Mouse (Mus musculus) forelimb bud, embryonic 11.5 days (tissue): ENCODE measurements at regions not wholly inside any gene's neighbourhood (a gene's known extent, or its start where the extent isn't known, plus 50 kb on each side); places are given as distances from the start of the nearest gene placed in this dataset.
"Not testable (repeated sequence)": the region's sequence is repeated elsewhere in the genome, so short reads cannot be mapped to it uniquely, and the experiment has no call there.

Experiments used
- DNase-seq: peaks from one replicate; pipeline ENCODE4 v3.0.0-alpha.2; 2012; ENCODE audit warnings: low read depth, low spot score

DNA sequence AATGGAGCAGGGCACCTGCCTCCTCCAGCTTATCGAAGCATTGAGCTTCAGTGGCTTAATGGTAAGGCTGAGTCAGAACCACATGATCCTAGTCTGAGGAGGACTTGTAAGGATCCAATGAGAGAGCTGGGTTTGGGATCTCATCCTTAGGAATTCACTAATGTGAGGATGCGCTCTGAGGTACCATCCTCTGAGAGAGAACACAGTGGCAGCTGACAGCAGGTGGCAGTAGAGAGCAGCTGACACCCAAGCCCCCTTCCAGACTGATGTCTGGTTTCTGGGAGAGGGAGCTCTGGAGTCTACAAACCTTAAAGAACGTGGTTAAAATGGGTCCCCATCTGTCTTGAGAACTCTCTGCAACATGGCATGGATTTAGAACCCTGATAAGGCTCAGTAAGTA, 137.8 kb downstream of the B3glct start:
- peak; percentile 26 for DNase-seq

DNA sequence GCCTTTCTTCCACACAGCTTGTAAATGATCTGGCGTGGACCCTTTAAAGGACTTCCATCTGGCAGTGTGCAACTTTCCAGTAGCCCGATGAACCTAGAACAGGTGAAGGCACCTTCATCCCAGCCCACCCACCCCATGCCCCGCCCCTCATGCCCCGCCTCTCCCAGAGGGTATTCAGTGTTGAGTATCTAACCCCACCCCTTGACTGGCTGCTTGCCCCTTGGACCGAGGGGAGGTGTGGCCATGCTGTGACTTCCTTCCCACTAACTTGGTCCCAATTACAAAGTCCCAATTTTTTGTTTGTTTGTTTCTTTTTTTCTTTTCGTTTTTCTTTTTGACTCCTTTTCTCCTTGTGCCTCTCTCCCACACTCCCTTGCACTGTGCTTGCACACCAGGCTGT, 140.8 kb downstream of the B3glct start:
- DNase-seq: no peak

DNA sequence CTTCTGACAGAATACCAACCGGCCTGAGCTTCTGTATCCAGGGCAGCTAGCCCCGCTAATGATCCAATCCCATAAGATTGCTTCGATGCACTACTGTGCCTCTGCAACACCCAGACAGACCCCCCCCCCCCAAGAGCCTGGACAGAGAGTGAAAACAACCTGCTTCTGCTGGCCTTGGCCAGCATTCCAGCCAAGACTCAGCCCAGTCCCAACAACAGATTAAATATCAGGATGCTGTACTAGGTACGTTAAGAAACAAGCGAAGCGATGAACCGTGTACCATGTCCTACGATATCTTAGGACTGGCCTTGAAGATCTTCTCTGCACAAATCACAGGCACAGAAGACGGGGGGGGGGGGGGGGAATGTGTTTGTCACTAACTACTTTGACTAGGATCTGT, 145.8 kb downstream of the B3glct start:
- DNase-seq: no peak

DNA sequence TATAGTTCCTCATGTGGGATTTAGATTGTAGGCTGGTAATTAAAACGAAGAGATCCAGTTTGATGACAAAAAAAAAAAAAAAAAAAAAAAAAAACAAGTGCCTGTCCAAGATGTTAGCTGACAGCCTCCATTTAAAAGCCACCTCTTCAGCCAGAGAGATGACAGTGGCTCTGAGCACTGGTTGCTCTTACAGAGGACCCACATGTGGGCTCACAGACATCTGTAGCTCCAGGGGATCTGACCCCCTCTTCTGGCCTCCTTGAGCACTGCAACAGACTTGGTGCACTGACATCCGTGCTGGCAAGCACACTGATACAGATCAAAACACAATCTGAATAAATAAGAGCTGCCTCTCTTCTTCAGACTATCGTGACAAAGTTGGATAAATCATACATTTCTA, 149.6 kb downstream of the B3glct start:
- no peak for DNase-seq

DNA sequence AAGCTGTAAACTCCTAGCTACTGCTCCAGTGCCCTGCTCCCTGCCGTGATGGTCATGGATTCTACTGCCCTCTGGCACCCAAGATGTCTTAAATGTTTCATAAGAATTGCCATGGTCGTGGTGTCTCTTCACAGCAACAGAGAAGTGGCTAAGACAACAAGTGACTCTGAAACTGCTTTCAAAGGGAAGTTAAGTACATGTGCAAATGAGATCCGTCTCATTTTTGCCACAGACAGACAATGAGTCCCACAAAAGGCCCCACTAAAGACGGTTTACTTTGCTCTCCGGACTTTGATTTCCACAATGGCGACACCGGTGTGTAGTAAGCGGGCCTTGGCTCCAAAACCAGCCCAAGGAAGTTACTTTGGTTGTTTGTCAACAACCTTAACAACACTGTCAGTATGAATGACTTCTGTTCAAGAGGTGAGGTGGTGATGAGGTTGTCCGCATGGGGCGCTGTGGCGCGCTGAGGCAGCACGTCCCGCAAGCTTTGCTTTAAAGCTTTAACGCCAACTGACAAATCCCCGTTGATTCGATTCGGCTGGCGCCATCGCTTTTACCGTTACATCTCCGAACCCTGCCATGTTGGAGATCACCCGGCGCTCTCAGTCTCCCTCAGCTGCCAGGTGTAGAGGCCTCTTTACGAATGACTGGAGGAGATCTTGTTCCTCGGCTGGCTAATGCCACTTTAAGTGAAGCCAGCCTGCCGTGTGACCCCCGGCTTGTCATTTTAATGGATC, 153.3 kb downstream of the B3glct start:
- peak; percentile 82 for DNase-seq

DNA sequence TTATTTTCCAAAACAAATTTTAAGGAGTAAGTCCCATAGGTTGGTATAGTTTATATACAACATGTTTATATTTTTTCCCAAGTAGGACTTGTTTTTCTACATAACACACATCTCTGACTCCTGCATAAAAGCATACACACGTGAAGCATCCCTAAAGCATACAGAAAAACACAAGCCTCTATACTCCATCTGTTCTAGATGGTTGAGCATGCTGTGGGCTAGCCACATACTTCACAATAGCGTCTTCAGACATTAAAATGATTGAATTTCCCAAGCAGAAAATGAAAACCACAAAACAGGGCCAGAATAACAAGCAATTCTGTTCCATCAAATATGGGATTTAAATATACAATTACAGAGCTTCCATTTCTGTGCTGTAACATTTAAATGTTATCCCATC, 159.3 kb downstream of the B3glct start:
- DNase-seq: no peak

DNA sequence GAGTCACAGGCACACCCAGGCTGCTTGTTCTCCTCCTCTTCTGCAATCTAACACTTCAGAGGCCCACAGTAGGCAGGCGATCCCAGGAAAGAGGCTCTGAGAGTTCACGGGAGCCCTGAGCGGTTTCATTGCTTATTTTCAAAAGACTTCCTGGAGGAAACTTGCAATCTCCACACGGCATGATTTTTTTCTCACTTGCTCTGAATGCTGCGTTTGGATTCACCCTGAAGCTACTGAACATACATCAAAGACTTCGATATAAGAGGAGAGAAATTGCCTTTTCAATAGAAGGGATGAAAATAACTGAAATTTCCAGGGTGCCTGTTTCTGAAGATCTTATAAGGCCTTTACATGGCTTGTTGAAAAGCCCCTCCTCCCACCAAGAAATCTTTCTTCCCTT, 164.5 kb downstream of the B3glct start:
- no peak for DNase-seq

DNA sequence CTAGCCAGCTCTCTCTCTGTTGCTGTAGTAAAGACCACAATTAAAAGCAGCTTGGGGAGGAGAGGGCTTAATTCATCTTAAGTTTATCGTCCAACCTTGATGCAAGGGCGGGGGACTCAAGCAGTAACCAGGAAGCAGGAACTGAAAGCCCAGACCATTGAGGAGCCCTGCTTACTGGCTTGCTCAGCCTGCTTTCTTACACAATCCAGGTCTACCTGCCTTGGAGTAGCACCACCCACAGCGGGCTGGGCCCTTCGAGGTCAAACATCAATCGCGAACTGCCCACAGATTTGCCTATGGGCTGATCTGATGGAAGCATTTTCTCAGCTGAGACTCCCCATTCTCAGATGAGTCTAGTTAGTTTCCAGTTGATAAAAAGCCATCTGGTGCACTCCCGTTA, 165.3 kb downstream of the B3glct start:
- no peak for DNase-seq

DNA sequence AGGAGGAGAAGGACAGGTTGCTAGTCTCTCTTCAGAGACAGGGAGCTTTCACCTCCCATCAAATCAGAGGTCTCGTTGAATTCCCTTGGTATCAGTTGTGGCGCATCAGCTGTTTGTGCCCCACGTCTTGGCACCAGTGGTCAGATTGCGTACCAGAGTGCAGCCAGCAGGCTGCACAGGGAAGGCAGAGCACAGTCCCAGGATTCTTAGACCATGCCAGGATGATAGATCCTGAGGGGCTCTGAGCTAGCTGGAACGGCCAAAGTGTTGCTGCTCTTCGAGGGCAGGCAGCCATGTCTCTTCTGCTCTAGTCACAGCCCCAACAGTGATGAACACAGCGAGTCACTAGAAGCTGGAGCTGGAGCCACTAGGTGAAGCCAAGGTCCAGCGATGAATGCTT, 167.2 kb downstream of the B3glct start:
- no peak for DNase-seq

DNA sequence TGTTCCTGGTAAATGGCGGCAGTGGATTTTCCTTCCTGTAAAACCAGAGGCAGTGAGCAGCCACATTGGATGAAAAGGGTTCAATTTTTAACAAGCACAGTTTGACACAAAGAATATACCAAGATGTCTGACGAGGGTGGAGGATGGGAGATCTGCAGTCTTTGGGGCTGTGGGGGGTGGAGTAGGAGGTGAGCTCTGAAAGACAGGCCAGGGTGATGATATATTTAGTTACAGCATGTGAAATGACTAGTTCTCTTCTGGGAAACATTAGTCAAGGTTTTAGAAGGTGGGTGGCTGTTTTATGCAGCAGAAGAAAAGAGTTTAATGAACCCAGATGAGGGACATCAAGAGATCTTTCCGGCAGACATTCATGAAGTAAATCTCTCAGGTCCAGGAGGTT, 170.0 kb upstream of the Rxfp2 start:
- no peak for DNase-seq

DNA sequence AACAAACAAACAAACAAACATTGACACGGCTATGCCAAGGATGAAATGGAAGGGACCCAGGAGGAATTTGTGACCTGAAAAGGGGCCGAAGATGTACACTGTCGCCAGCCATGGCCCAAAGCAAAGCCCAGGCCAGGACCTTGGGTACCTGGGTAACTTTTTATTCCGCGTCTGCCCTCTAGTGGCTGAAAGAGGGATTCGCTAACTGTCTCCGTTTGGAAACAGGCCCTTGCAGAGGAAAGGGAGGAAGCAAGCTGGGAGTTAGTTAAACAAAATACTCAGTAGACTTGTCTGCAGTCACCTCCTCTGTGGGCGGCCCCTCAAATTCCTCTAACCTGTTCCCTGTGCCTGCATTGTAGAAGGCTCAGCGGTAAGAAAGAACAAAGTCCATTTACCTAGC, 167.5 kb upstream of the Rxfp2 start:
- peak; percentile 83 for DNase-seq

DNA sequence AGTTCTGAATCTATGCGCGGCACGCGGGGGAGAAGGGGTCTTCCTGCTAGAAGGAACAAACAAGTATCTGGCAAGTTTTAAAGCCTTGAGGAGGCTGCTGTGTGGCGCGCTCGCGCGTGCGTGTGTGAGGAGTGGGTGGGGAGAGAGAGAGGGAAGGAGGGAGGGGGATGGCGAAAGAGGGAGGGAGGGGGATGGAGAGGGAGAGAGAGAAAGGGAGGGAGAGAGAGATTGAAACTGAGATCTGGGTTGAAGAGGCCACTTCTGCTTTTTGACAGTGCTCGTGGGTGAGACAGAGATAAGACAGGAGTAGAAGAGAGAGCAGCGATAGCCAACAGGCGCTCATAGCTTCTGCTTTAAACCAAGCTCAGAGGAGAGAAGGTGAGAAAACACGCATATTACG, 166.0 kb upstream of the Rxfp2 start:
- no peak for DNase-seq

DNA sequence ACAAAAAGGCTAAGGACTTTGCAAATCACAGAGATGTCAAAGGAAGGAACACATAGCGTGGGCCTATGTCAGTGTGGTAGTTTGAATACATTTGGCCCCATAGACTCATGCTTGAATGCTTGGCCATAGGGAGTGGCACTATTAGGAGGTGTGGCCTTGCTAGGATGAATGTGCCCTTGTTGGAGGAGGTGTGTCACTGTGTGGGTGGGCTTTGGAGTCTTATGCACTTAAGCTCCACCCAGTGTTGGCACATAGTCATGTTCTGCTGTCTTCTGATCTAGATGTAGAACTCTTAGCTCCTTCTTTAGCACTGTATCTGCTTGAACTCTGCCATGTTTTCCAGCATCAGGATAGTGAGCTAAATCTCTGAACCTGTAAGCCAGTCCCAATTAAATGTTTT, 162.4 kb upstream of the Rxfp2 start:
- no peak for DNase-seq

DNA sequence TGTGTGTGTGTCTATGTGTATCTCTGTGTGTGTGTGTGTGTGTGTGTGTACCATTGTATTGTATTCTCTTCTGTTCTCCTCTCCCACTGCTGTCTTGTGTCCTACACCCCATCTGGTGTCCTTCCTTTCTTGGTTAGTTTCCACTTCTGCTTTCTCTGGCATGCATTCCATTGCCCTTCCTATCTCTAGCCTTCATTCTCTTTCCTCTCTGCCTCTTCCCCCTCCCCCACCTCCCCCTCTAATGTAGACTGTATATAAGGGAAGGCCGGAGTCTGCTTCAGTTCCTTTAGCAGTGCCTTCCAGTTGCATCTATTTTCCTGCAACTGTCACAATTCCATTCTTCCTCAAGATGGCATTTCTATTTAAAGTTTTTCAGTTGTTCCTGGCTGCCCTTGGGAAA, 161.5 kb upstream of the Rxfp2 start:
- DNase-seq: no peak

DNA sequence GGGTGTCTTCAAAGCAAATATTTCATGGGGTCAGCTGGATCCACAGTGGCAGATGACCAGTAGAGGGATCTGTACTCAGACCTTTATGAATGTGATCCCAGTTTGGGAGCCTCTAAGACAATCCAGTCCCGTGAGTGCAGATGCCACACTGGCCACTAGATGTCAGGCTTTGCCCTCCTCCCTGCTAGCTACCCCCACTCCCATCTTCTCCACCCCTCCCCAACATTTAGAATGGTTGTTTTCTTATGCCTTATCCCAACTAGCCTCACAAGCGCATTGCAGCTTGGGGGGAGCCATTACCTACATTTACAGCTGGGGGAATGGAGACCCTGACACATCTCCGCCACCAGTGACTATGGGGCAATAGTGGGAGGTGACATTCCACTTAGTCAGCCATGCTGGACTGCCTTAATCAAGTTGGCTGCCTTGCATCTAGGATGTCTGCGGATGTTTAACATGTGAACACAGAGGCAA, 156.9 kb upstream of the Rxfp2 start:
- peak; percentile 59 for DNase-seq

DNA sequence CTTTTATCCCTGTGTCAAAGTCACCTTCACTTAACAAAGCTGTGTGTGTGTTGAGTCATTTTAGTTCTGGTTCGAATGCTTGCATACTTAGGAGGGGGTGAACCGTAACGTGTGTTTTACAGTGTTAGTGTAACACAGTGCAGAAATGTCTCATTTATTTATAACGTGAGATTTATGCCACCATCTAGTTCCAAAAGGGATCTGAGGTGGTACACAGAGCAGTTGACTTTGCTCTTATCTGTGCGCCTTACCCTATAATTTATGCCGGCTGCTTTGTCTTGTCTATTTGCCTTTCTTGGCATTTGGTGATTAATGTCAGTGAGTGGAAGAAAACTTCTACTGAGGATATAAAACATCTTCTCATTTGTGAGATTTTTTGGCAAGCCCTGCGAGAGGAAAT, 150.5 kb upstream of the Rxfp2 start:
- no peak for DNase-seq

DNA sequence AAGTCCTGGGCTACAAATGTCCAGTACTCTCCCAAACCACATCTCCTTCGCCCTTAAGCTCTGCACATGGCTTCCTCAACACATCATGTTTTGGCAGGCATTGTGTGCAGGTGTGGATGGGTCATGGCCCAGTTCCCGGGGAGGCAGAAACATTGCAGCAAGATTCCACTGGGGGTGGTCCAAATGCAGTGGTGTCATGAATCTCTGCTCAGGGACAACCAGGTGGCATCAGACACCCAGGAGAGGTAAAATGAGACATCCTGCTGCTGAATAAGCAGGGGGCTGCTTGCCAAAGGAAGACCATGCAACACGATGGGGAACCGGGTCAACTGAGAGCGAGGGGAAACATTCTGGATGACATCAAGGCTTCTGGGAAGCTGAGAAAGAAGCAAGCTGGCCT, 149.0 kb upstream of the Rxfp2 start:
- DNase-seq: no peak

DNA sequence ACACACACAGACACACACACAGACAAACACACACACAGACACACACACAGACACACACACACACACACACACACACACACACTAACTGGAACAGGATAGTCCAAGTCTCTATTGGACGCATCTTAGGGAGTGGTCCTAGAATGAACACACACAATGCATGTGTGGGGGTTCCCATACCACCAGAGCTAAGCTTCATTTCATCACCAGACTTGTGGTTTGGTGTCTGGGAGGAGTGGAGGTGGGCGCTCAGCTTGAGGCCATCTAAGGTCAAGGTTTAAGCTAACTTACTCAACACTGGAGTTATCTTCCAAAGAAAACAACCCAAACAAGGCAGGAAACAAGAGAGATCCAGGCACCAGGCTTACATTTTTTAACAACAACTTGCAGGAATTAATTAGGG, 147.9 kb upstream of the Rxfp2 start:
- DNase-seq: no peak

DNA sequence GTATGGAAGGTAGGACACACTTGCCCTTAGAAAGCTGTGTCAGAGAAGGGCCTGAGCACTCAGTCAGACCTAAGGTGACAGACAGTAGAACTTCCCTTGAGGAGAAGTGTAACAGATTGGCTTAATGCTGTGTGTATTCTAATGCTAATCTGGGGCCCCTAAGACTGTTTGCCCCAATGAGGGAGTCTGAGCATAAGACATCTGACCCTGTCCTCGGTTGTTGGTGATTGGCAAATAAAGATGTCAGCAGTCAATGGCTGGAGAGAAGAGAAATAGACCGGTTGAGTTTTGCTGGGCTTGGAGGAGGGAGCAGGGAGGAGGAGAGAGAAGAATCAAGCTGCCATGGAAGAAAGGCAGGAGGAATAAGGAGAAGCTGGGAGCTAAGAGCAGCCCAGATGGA, 147.0 kb upstream of the Rxfp2 start:
- no peak for DNase-seq

DNA sequence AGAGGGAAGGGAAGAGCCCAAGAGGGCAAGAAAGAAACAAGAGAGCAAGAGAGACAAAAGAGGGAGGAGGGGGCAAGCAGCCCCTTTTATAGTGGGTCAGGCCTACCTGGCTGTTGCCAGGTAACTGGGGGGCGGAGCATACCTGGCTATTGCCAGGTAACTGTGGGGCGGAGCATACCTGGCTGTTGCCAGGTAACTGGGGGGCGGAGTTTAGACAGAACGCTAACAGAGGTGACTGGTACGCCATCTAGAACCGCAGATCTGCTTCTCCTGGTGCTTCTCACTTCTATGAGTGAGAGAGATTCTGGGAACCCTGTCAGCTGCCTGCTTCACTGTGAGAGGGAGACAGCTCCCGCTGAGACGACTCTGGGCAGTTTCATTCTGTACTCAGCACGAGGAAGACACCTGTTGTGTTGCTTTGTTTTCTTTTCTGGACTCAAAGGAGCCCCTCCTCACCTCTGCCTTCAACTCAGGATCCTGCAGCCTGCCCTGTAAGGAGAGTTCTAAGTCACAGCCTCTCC, 144.9 kb upstream of the Rxfp2 start:
- DNase-seq: no peak

DNA sequence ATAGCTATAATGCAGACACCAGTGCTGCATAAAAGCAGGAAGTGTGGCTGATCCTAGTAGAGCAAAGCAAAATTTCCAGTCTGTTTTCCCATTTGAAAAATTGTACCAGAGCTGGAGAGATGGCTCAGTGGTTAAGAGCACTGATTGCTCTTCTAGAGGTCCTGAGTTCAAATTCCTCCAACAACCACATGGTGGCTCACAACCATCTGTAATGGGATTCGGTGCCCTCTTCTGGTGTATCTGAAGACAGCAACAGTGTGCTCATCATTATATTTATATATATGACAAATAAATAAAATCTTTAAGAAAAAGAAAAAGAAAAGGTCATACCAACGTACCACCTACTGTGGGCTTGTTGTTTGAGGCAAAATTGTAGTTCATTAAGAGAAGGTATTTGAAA, 144.1 kb upstream of the Rxfp2 start:
- DNase-seq: no peak

DNA sequence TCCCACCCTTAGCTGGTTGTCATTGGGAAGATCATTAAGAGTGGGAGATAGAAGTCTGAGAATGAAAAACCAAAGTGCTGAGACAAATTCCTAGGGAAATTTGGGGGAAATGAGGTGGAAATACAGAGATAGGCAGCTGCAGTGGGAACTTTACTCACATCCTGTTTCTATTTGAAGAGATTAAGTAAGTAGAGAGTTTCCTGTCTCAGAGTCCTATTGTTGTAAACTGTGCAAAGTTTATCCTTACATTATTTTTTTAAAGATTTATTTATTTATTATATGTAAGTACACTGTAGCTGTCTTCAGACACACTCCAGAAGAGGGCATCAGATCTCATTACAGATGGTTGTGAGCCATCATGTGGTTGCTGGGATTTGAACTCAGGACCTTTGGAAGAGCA, 126.0 kb upstream of the Rxfp2 start:
- DNase-seq: not testable (repeated sequence)

DNA sequence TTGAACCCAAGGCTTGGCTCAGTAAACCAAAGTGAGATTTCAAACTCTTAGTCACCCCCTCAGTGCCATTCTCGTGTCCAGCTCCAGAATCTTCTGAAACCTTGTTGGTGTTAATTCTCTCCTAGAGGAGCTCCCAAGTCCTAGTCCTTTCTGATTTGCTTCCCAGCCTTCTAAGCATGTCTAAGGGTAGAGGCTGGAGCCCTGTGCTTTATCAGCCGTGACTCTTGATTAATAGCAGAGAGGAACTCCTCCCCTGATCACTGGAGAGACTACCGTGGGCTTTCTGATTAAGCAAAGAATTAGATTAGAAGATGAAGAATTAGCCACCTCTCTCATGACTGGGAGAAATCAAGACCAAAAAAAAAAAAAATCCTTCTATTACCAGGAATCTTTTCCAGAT, 111.5 kb upstream of the Rxfp2 start:
- no peak for DNase-seq
